Mouse (Mus musculus): ENCODE measurements at regions not wholly inside any gene's neighbourhood (a gene's known extent, or its start where the extent isn't known, plus 50 kb on each side); places are given as distances from the start of the nearest gene placed in this dataset.

DNA sequence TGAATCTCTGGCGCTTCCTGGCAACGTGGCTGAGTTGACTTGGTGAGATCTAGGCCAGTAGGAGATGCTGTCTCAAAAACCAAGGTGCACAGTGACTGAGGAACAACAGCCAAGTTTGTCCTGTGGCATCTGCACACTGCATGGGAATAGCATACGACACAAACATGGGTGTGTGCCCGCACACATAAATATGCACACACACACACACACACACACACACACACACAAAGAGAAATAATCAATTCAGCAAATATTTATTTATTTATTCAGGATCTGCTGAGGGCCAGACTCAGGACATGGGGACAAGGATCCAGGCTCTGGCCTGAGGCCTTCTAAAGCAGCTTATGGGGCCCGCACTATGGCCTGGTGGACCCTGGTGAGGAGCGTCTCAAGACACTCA is 65.4 kb downstream of the Syf2 start:
- H3K36me3 ChIP-seq (ENCODE audit: control insufficient read depth, insufficient read depth), result no peaks in the 10 kb centered on the region
- H3K79me2 ChIP-seq (ENCODE audit: control insufficient read depth, insufficient read depth), result no peaks in the 10 kb centered on the region
- no peak for TF ChIP-seq MYOD1 (IDR thresholded peaks at IDR 0.05; ENCODE audit: control insufficient read depth in 1 of 3, insufficient read length in 2 of 3, low read depth in 2 of 3)
- no peak for TF ChIP-seq POLR2A (IDR thresholded peaks at IDR 0.05; ENCODE audit: insufficient read length, low read depth)
- TF ChIP-seq REST (IDR thresholded peaks at IDR 0.05; ENCODE audit: insufficient read depth, insufficient read length), result no peak
- TF ChIP-seq POLR2AphosphoS2 (IDR thresholded peaks at IDR 0.05; ENCODE audit: insufficient read length, low read depth), result no peak
- no peak overlapping the region for H3K4me3 ChIP-seq
- no peaks in the 10 kb centered on the region for H3K27me3 ChIP-seq (ENCODE audit: control insufficient read depth, insufficient read depth, insufficient read length)
- H3K4me2 ChIP-seq (ENCODE audit: low read depth), result no peak overlapping the region
- no peak overlapping the region for H3ac ChIP-seq (ENCODE audit: control insufficient read depth, insufficient read length)

DNA sequence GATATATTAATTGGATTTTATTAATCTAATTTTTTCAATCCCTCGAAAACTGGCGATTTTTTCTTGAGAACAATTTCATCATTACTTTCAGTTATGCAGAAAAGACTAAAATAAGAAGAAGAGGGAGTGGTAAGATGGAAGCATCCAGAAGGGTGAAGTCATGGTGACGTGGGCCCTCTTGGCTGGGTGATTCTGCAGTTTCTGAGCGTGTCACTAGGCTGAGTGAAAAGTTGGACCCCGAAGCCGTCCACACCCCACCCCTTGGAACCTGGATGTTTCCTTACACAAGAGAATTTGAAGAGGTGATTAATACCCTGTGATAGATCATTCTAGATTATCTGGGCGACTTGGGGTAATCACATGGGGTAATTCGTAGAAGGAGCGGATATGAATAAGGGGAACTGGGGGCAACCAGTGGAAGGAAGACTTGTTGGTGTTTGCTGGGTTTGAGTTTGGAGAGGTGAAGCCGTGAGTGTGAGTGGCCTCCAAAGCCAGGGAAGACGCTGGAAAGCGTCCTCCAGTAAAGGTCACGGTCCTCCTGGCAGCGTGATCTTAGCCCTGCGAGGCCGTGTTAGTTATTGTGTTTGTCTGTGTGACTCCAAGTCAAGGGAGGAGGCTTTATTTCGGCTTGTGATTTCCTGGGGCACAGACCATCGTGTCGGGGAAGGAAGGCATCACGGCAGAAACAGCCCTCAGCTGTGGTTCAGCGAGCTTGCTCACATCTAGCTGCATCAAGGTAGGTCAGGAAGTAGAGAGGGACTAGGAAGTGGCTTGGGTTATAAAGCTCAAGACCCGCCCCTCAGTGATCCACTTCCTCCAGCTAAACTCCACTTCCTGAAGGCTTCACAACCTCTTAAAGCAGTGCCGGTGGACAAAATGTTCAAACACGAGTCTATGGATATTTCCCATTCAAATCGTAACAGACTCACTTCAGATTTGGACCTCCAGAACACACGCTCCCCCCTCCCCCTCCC is 67.0 kb downstream of the Syf2 start:
- no peak overlapping the region for H3ac ChIP-seq (ENCODE audit: control insufficient read depth, insufficient read length)
- no peaks in the 10 kb centered on the region for H3K79me2 ChIP-seq (ENCODE audit: control insufficient read depth, insufficient read depth)
- H3K27me3 ChIP-seq (ENCODE audit: control insufficient read depth, insufficient read depth, insufficient read length), result no peaks in the 10 kb centered on the region
- no peak overlapping the region for H3K4me3 ChIP-seq
- no peak overlapping the region for H3K4me2 ChIP-seq (ENCODE audit: low read depth)
- H3K36me3 ChIP-seq (ENCODE audit: control insufficient read depth, insufficient read depth), result no peaks in the 10 kb centered on the region
- no peak for TF ChIP-seq MYOG (IDR thresholded peaks at IDR 0.05; ENCODE audit: control insufficient read depth in 1 of 3, insufficient read depth in 1 of 3, insufficient read length in 2 of 3, low read depth in 2 of 3)
- no peak for TF ChIP-seq TCF12 (IDR thresholded peaks at IDR 0.05; ENCODE audit: insufficient read depth, poor library complexity, severe bottlenecking)
- TF ChIP-seq POLR2AphosphoS2 (IDR thresholded peaks at IDR 0.05; ENCODE audit: insufficient read length, low read depth), result no peak
- no peak for TF ChIP-seq MAX (IDR thresholded peaks at IDR 0.05; ENCODE audit: low read depth)
- TF ChIP-seq USF1 (IDR thresholded peaks at IDR 0.05; ENCODE audit: low read depth), result no peak
- no peak for TF ChIP-seq REST (IDR thresholded peaks at IDR 0.05; ENCODE audit: insufficient read depth, insufficient read length)
- no peak for TF ChIP-seq E2F4 (IDR thresholded peaks at IDR 0.05; ENCODE audit: insufficient read depth)
- TF ChIP-seq TCF3 (IDR thresholded peaks at IDR 0.05; ENCODE audit: insufficient read length, low read depth), result no peak
- TF ChIP-seq MYOD1 (IDR thresholded peaks at IDR 0.05; ENCODE audit: control insufficient read depth in 1 of 3, insufficient read length in 2 of 3, low read depth in 2 of 3), result no peak
- no peak for TF ChIP-seq POLR2A (IDR thresholded peaks at IDR 0.05; ENCODE audit: insufficient read length, low read depth)
- no peak for TF ChIP-seq CEBPB (IDR thresholded peaks at IDR 0.05; ENCODE audit: insufficient read depth, poor library complexity, severe bottlenecking)
- TF ChIP-seq SRF (IDR thresholded peaks at IDR 0.05; ENCODE audit: control insufficient read depth, insufficient read length, low read depth), result no peak

DNA sequence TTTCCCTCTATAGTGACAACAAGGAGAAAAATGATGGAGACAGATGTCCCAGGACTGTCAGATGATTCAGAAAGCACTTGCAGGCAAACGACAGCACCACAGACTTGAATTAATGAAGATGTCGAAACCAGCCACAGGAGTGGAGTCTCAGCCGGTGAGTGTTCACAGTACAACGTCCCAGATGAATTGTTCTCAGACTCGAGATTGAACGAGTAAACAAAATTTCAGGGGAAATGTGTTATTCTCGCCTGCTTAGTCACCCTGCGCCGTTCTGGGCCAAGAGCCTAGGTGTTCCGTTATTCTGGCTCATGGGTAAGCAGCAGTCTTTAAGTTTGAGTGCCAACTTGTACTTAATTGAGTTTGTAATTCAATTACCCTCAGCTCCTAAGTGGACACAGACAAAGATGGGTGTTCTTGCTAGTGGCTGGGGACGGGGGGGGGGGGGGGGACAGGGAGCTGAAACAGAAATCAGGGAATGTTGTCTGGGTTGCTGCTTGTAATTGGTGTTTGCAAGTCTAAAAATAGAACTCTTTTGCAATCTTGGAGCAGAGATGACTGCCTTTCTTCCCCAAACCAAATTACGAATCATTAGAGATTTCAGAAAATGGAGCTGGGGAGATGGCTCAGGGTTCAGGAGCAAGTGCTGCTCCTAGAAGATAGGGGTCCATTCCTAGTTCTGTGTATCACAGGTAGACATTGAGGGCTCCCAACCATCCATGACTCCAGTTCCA is 68.4 kb downstream of the Syf2 start:
- no peaks in the 10 kb centered on the region for H3K36me3 ChIP-seq (ENCODE audit: control insufficient read depth, insufficient read depth)
- H3K27me3 ChIP-seq (ENCODE audit: control insufficient read depth, insufficient read depth, insufficient read length), result no peaks in the 10 kb centered on the region
- H3K4me3 ChIP-seq, result no peak overlapping the region
- H3K4me2 ChIP-seq (ENCODE audit: low read depth), result peak overlapping the region; percentile 78
- no peak overlapping the region for H3ac ChIP-seq (ENCODE audit: control insufficient read depth, insufficient read length)
- no peaks in the 10 kb centered on the region for H3K79me2 ChIP-seq (ENCODE audit: control insufficient read depth, insufficient read depth)
- TF ChIP-seq E2F4 (IDR thresholded peaks at IDR 0.05; ENCODE audit: insufficient read depth) (no peak), CEBPB (IDR thresholded peaks at IDR 0.05; ENCODE audit: insufficient read depth, poor library complexity, severe bottlenecking) (peak; percentile 88), POLR2A (IDR thresholded peaks at IDR 0.05; ENCODE audit: insufficient read length, low read depth) (no peak), MYOG (IDR thresholded peaks at IDR 0.05; ENCODE audit: control insufficient read depth in 1 of 3, insufficient read depth in 1 of 3, insufficient read length in 2 of 3, low read depth in 2 of 3) (no peak), REST (IDR thresholded peaks at IDR 0.05; ENCODE audit: insufficient read depth, insufficient read length) (no peak), SRF (IDR thresholded peaks at IDR 0.05; ENCODE audit: control insufficient read depth, insufficient read length, low read depth) (no peak), MYOD1 (IDR thresholded peaks at IDR 0.05; ENCODE audit: control insufficient read depth in 1 of 3, insufficient read length in 2 of 3, low read depth in 2 of 3) (peak in 2 of 3 experiments; percentile 5 to 15)

DNA sequence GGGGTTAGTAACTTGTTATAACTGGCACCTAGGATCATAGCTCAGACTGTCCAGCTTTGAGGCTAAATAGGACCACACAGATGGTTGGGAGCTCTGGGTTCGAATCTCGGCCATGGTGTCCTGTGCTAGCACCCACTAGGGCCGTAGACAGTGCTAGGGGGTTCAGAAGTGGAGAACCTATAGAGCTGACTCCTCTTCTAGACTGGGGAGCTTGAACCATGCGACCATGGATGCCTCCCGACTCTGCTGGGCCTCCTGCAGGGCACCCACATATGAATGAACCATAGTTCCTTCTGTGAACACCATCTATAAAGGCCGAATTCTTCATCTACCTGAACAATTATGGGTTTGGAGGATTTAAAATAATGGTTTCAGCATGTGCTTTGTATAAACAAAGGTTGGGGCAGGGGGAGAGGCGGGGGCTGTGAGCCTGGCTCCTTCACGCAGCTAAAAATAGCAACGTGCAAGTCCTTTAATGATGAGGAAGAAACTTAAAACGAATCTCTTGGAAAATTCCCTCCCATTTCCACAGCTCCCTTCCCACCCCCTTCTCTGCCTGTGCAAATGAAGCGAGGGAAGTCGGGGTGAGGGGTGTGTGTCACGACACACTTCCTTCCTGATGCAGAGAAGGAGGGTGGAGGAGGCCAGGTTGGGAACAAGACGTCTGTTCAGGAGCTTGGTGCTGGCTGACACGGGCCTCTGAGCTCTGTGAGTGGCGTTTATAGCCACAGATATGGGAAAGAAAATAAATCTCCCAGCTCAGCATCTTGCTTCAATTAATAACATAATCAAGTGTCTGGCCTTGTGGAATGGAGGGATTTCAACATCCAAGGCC is 71.6 kb downstream of the Syf2 start:
- no peak overlapping the region for H3K4me3 ChIP-seq
- H3K36me3 ChIP-seq (ENCODE audit: control insufficient read depth, insufficient read depth), result no peaks in the 10 kb centered on the region
- H3K79me2 ChIP-seq (ENCODE audit: control insufficient read depth, insufficient read depth), result no peaks in the 10 kb centered on the region
- no peak for TF ChIP-seq MYOG (IDR thresholded peaks at IDR 0.05; ENCODE audit: control insufficient read depth in 1 of 3, insufficient read depth in 1 of 3, insufficient read length in 2 of 3, low read depth in 2 of 3)
- TF ChIP-seq MAX (IDR thresholded peaks at IDR 0.05; ENCODE audit: low read depth), result no peak
- TF ChIP-seq TCF12 (IDR thresholded peaks at IDR 0.05; ENCODE audit: insufficient read depth, poor library complexity, severe bottlenecking), result no peak
- TF ChIP-seq MYOD1 (IDR thresholded peaks at IDR 0.05; ENCODE audit: control insufficient read depth in 1 of 3, insufficient read length in 2 of 3, low read depth in 2 of 3), result no peak
- TF ChIP-seq TCF3 (IDR thresholded peaks at IDR 0.05; ENCODE audit: insufficient read length, low read depth), result no peak
- no peak for TF ChIP-seq CEBPB (IDR thresholded peaks at IDR 0.05; ENCODE audit: insufficient read depth, poor library complexity, severe bottlenecking)
- no peak for TF ChIP-seq REST (IDR thresholded peaks at IDR 0.05; ENCODE audit: insufficient read depth, insufficient read length)
- no peak for TF ChIP-seq USF1 (IDR thresholded peaks at IDR 0.05; ENCODE audit: low read depth)
- no peak for TF ChIP-seq POLR2A (IDR thresholded peaks at IDR 0.05; ENCODE audit: insufficient read length, low read depth)
- no peak for TF ChIP-seq POLR2AphosphoS2 (IDR thresholded peaks at IDR 0.05; ENCODE audit: insufficient read length, low read depth)
- TF ChIP-seq SRF (IDR thresholded peaks at IDR 0.05; ENCODE audit: control insufficient read depth, insufficient read length, low read depth), result no peak
- no peak for TF ChIP-seq E2F4 (IDR thresholded peaks at IDR 0.05; ENCODE audit: insufficient read depth)
- no peak overlapping the region for H3ac ChIP-seq (ENCODE audit: control insufficient read depth, insufficient read length)
- H3K4me2 ChIP-seq (ENCODE audit: low read depth), result no peak overlapping the region
- no peaks in the 10 kb centered on the region for H3K27me3 ChIP-seq (ENCODE audit: control insufficient read depth, insufficient read depth, insufficient read length)

Measured in myocyte (in vitro differentiated cells).